Mouse (Mus musculus) cerebellum, postnatal 25 days (tissue): ENCODE measurements around the gene Best3.
"Not testable (repeated sequence)": the region's sequence is repeated elsewhere in the genome, so short reads cannot be mapped to it uniquely, and the experiment has no call there.

ENCODE experiments used
- DNase-seq, 2 experiments: peaks; one replicate each; pipeline ENCODE4 v3.0.0; 2021; ENCODE audit warnings: mixed read lengths in 2 of 2

Gene Best3

DNA sequence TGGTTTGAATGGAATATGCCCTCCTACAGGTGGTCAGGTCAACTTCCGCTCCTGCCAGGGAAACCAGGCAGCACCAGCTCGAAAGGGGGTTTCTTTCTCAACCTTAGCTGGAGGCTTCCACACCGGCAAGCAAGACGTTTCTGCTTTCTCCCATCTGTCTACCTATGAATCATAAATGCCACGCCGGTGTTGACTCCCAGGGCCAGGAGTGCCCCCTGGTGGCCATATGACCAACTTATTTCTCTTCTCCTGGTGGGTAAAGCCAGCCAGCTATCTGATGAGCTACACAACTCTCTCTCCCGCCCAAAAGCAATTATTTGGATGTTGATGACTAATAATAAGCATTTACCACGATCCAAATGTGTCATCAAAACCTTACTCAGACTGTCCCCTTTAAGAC lies 47.7 kb downstream of the Best3 start:
- DNase-seq = peak; percentile 71 to 87

DNA sequence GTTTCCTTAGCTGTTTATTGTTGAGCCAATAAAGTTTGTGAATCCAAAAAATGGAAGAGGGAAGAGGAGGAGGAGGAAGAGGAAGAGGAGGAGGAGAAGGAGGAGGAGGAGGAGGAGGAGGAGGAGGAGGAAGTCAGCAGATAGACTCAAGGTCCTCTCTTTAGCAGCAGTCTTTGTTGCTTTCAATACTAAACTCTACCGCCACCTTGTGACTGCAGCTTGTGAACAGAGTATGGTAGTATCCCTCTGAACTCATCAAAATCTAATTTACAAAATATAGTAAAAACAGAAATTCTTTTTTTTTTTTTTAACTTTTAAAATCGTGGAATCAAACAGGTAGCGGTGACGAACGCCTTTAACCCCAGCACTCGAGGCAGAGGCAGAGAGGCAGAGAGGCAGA lies 54.2 kb downstream of the Best3 start:
- DNase-seq = no peak

DNA sequence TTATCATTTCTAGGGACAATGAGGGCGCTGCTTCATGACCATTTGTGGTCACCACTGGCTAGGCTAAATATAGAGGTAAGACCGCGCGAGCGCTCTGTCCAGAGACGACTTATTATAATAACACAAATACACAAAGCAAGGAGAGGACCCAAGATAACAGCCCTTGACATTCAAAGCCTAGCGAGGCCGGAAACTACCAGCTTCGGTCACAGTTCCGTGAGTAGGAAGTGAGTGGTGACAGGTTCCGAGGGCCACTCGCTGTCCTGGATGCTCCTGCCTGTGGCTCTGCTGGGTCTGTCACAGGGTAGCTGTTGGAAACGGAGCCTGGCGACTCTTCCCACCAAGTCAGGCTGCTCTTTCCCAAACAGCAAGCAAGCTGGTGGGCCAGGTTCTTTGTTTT lies 56.2 kb downstream of the Best3 start:
- DNase-seq = no peak

DNA sequence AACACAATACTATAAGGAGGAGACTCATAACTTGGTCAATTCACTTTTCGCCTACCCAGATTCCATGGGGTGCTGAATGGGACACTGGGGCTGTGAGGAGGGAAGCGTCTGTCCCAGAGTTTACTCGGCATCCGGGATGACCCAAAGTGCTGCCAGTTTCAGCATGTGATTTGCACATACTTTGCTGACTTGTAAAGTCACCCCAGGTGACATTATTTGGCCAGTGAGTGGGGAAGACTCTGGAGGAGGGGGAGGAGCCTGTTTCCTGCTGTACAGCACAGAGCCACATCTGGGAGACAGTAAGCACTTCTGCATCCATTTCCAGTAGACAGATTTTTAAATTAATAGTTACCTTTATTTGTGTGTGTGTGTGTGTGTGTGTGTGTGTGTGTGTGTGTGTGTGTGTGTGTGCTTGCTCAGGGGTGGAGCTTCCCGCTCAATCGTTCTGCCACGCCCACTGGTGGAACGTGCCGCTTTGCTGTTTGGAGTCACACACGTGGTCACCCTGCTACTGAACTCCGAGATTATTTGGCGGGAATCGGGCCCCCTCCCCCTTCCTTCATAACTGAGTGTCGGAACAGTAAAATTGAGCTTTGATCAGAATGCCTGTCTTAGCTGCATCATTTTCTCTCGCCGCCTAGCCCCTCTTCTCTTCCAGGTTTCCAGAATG lies 57.5 kb downstream of the Best3 start:
- not testable (repeated sequence) for DNase-seq

DNA sequence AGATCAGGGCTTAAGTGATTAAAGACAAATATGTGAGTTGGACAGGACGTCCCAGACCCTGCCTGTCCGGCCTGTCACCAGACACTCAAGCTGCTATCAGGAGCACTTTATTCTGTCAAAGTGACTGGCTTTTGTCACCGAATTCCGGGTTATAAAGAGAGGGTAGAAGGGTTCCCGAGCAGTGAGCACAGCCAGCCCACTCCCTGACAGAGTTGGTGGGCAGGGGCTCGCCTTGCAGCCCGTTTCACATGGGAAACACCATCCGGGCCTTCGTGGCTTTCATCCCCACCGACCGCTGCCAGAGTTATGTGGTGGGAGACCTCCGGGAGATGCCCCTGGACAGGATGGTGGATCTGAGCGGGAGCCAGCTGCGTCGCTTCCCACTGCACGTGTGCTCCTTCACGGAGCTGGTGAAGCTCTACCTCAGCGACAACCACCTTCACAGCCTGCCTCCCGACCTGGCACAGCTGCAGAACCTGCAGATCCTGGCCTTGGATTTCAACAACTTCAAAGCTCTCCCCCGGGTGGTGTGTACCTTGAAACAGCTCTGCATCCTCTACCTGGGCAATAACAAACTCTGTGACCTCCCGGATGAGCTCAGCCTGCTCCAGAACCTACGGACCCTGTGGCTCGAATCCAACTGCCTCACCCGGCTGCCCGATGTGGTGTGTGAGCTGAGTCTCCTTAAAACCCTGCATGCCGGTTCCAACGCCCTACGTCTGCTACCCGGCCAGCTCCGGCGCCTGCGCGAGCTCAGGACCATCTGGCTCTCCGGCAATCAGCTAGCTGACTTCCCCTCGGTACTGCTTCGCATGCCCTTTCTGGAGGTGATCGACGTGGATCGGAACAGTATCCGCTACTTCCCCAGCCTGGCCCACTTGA lies 59.3 kb downstream of the Best3 start, which contains the start of gene Lrrc10:
Lrrc10 (plus strand) TSS at position 167 of the 882 bp plus-strand sequence.
- DNase-seq = peak; percentile 66 to 76

DNA sequence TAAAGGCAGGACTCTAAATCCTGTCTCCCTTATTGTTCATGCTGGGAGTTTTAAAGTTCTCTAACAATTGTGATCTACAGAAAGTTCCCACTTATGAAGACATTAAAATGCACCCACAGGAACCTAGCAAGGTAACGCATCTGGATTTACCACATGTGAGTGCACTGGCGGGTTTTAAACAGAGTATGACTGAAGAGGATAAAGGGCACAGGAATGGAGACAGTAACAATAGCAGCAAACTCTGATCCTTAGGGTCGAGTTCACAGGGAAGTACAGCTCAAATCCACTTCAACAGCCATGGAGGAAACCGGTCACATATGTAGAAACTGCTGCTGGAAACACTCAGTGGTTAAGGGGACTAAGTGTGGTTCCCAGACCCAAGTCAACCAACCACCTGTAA lies 63.1 kb downstream of the Best3 start:
- no peak for DNase-seq

DNA sequence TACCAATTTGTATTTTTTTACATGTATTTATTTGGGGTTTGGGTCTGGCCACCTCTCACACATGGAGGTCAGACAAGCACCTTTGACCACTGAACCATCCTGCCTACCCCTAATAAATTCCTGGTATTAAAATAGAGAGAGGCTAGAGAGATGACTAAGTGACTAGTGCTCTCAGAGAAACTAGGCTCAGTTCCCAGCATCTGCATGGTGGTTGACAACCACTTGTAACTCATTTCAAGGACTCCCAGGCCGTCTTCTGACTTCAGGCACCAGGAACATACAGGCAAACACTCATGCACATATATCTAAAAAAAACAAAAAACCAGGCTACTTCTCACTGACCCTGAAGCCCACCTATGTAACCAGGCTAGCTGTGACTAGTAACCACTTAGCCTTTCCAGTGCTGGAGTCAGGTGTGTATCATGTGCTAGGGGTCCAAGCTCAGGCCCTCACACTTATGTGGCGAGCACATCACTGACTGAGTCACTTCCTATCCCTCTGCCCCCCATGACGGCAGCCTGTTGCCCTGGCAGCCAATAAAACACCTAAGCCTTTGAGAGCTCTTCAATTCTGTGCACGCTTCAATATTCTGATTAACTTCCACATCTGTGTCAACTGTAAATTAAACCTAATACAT lies 64.0 kb downstream of the Best3 start:
- no peak for DNase-seq

DNA sequence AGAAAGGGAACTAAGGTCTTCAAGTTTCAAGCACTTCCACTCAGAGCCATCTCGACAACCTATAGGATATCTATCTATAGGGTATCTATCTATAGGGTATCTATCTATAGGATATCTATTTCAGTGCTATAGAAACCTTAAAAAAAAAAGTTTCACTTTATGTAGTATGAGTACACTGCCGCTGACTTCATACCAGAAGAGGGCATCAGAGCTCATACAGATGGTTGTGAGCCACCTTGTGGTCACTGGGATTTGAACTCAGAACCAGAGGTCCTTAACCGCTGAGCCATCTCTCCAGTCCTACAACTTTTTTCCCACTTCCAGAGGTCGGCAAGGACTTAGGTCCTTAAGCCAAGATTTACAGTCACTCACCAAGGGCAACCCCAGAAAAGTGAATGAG lies 69.6 kb downstream of the Best3 start:
- DNase-seq = no peak

DNA sequence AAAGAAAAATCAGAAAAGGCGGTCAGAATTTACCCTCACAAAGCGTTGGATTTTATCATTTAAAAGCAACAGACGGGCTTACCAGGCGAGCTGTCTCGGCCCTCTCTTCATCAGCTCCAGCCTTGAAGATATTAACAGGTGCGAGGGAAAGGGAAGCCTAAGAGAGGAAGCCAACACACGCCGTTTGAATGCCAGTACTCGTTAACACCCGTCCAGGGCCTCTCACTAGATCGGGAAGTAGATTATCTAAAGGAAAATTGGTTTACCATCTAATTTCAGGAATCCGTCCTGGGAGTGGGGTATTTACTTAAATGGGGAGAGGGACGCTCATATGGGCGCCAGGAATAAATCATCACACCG lies 76.8 kb downstream of the Best3 start:
- DNase-seq = no peak

DNA sequence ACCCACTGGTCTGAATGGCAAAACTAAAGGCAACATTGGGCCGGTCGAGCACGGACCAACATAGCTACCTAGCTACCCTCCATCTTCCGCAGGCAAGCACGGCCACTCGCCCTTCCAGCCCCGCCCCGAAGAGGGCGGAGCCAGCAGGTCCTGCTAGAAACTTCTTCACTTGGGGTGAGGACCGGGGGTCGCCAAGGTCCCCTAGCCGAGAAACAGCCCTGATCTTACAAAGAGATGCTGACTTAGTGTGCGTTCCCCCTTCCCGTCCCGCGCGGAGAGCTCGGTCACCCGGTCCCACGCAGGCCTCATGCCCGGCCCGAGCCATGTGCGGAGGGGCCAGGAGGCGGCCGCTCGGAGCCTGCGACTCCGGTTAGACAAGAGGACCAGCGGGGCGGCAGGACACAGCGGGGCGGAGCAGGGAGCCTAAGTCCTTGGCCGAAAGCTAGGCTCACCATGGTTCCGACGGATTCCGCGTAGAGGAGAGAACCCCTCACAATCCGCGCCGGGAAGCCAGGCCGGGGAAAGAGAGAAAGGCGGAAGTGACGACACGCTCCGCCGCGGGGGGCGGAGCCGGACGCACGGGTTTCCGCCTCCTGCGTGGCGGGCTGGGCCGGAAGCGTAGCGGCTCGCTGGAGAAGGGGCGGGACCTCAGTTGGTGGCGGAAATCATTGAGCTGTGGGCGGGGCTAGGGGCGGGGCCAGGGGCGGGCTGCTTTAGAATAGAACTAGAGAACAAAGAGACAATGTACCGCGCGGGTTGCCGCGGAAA lies 77.3 kb downstream of the Best3 start, which contains the start of gene Cct2:
Cct2 (minus strand) TSS at position 561 of the 768 bp plus-strand sequence.
- DNase-seq = peak; percentile 92 to 97

DNA sequence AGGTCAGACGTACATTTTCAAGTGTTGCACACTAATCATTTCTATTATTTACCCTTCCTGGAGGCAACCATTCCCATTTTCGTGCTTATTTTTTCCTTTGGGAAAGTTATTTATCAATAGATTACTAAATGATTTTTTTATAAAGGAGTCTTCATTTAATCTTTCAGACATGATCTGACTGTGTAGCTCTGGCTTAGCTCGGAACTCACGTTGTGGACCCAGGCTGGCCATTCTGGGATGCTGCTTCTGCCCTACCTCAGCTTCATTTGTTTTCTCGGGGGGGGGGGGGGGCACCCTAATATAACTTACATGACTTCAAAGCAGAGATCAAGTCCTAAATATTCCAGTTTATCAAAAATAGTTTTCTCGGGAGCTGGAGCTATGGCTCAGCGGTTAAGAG lies 78.0 kb downstream of the Best3 start:
- DNase-seq = peak in 1 of 2 experiments; percentile 15

DNA sequence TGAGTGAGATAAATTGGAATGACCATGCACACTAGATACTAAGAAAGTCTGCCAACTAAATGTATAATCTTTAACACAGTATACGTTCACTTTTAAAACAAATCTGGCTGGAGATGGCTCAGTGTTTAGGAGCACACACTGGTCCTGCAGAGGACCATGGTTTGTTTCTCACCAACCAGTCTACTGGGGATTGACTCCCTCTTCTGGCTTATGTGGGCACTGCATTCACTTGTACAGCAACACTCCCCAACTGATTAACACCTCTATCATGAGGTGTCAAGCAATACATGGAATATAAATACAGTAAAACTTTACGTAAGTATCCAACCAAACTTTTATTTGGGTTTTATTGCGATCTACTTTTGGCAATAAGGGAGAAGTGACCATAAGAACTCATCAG lies 83.0 kb downstream of the Best3 start:
- no peak for DNase-seq

DNA sequence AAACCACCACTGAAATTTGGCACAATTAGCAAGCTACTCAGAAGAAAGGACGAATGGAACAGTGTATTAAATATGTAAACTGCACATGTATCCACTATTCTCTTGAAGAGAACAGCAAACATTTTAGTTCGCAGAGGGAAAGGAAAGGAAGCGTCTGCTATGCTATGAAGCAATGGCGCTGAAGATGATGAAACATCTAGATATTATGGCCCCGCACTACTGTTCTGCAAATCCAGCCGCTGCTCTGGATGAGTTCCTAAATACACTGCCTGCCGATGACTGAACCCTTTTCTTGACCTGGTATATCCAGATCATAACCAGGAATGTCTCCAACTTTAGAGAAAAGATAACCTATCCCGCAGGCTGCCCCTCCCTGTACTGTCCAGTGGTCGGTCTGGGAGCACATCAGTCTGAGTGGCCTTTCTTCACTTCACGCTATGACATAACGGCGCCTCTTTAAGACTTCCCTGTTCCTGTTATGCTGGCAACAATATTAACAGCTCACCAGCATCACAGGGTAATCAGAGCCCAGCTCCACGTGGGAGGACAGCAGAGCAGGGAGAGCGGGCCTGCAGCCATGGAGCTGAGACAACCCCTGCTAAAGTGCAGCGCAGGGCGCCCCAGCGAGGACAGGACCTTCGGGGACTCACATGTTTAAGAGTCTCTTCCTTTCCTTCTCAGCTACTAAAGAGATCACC lies 86.2 kb downstream of the Best3 start:
- no peak for DNase-seq

DNA sequence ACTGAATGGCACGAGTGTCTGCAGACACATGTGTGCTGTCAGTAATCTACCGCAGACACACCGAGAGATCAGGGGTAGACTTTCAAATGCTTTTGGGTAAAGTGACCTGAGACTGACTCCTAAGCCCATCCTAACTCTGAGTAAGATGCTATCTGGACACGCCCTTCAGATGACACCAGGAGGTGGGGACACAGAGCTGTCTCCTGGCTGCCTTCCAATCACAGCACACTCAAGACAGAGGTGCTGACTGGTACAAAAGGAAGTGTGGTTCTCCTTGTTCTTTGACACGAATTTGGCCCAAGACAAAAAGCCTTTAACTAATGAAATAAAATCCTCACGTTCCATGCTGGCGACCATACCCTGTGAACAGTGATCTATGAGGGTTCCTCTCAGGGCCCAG lies 87.1 kb downstream of the Best3 start:
- no peak for DNase-seq
